Mouse (Mus musculus) ES-E14 (cell line): ENCODE results near the gene Commd3. TPM values are rescaled to one million over a fixed set of nuclear protein-coding genes. Genes with fewer than 3 reads are reported as not detected.

Source experiments
- DNase-seq: peaks from one replicate; pipeline ENCODE4 v3.0.0-alpha.2; 2013; ENCODE audit warnings: low read depth, low spot score
- H3K27ac ChIP-seq: 2 replicates; pipeline ENCODE4 v1.5.1; 2012; ENCODE audit warnings: low read depth, mild to moderate bottlenecking, low read length, moderate library complexity, mixed read lengths; ENCODE audit not compliant: poor library complexity, insufficient read depth, severe bottlenecking
- H3K36me3 ChIP-seq: 2 replicates; pipeline ENCODE4 v1.6.1; 2012; ENCODE audit warnings: mild to moderate bottlenecking, low read length, moderate library complexity, mixed read lengths; ENCODE audit not compliant: control insufficient read depth, poor library complexity, insufficient read depth, severe bottlenecking
- H3K4me1 ChIP-seq, 2 experiments: fragments of 150-350 bp in 1 of 2; sonication (generic) in 1 of 2; 2 replicates each; pipeline ENCODE4 v1.6.1; 2012; ENCODE audit warnings: low read length in 2 of 2, mild to moderate bottlenecking in 1 of 2, mixed read lengths in 1 of 2; ENCODE audit not compliant: control insufficient read depth in 2 of 2, insufficient read depth in 2 of 2, poor library complexity in 1 of 2
- H3K4me3 ChIP-seq, 2 experiments: fragments of 150-350 bp in 1 of 2; sonication (generic) in 1 of 2; 2 replicates each; pipeline ENCODE4 v1.5.1; 2012; ENCODE audit warnings: low read length in 2 of 2, low read depth in 1 of 2, mild to moderate bottlenecking in 1 of 2, mixed read lengths in 1 of 2; ENCODE audit not compliant: insufficient read depth in 1 of 2, poor library complexity in 1 of 2, severe bottlenecking in 1 of 2
- H3K9ac ChIP-seq: 2 replicates; pipeline ENCODE4 v1.6.1; 2012; ENCODE audit warnings: low read depth, mild to moderate bottlenecking, low read length, mixed read lengths; ENCODE audit not compliant: poor library complexity, insufficient read depth, severe bottlenecking
- H3K9me3 ChIP-seq: fragments of 150-350 bp; sonication (generic); 2 replicates; pipeline ENCODE4 v1.6.1; 2012; ENCODE audit warnings: low read depth, mild to moderate bottlenecking, low read length; ENCODE audit not compliant: control insufficient read depth, insufficient read depth
- CHD2 ChIP-seq: IDR thresholded peaks from 2 replicates; pipeline ENCODE4 v1.6.1; 2014; ENCODE audit warnings: mild to moderate bottlenecking, low read depth, low read length, inconsistent platforms
- HCFC1 ChIP-seq: IDR thresholded peaks from 2 replicates; pipeline ENCODE4 v1.6.1; 2012; ENCODE audit warnings: low read length, inconsistent platforms, borderline replicate concordance; ENCODE audit not compliant: insufficient read depth
- MAFK ChIP-seq: IDR thresholded peaks from 2 replicates; pipeline ENCODE4 v1.6.1; 2014; ENCODE audit warnings: mild to moderate bottlenecking, low read depth, low read length, inconsistent platforms; ENCODE audit not compliant: insufficient read depth
- ZC3H11A ChIP-seq: IDR thresholded peaks from 2 replicates; pipeline ENCODE4 v1.6.1; 2012; ENCODE audit warnings: low read depth, mild to moderate bottlenecking, inconsistent platforms, low read length, borderline replicate concordance
- ZNF384 ChIP-seq: IDR thresholded peaks from 2 replicates; pipeline ENCODE4 v1.6.1; 2012; ENCODE audit warnings: low read depth, low read length, inconsistent platforms
- in situ Hi-C, 2 experiments: fragments of 600-800 bp; cut with MboI; formaldehyde crosslinking; loops; one replicate each; pipeline ENCODE4 v1.15.1; 2025; ENCODE audit warnings: low sequenced_read_pairs in 2 of 2, inconsistent platforms in 1 of 2; ENCODE audit not compliant: unreplicated experiment in 2 of 2
- total RNA-seq: library from RNA; depleted of rRNA; stranded (reverse); fragments of 300-350 nt; gene quantifications from 2 replicates; pipeline ENCODE4 v1.2.3, GENCODE M21; 2012

Commd3 gene
- total RNA-seq, 1 experiment: 35.9 TPM

GRCm38 (mm10) chr2:18695163-18695562, 23.0 kb downstream of the Commd3 start:
- H3K9ac ChIP-seq: no peak overlapping the region
- no peak for DNase-seq
- H3K4me1 ChIP-seq: no peaks in the 10 kb centered on the region
- no peak overlapping the region for H3K4me3 ChIP-seq
- in situ Hi-C loops: loop anchor here in 1 of 2 experiments (10.0 kb wide), 1 partner anchor 750 kb away; the partner anchor contains the start of gene Ptf1a
- H3K27ac ChIP-seq: no peak overlapping the region
- TF ChIP-seq CHD2 (no peak), MAFK (no peak), HCFC1 (no peak), ZNF384 (no peak), ZC3H11A (no peak)
- H3K9me3 ChIP-seq: no peaks in the 10 kb centered on the region
- no peaks in the 10 kb centered on the region for H3K36me3 ChIP-seq

DNA sequence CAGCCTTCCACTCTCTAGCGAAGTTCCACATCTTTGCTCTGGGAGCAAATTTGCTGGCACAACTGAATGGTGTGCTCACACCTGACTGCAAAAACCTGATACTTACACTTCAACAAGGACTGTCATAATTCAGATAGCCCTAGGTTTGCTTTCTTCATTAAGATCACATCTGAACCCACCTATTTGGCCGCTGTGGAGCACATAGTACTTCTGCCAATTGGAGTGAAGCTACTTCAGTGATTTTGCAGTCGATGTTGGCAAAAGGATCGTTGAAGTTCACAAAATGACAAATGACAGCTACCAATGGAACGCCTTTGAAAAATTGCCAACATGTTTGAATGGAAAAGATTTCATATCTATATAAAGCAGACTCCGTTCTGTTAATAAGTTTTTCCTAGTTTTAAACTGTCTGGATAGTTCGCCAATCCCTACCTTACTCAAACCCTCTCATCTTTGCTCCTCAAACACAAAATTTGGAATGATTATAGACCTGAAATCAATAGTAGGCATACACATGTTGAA, 23.5 kb downstream of the Commd3 start:
- no peaks in the 10 kb centered on the region for H3K4me1 ChIP-seq
- H3K9ac ChIP-seq: no peak overlapping the region
- no peak overlapping the region for H3K4me3 ChIP-seq
- H3K9me3 ChIP-seq: no peaks in the 10 kb centered on the region
- H3K36me3 ChIP-seq: no peaks in the 10 kb centered on the region
- TF ChIP-seq HCFC1: no peak
- no peak for TF ChIP-seq ZNF384
- TF ChIP-seq CHD2: no peak
- TF ChIP-seq MAFK: no peak
- TF ChIP-seq ZC3H11A: no peak
- DNase-seq: no peak
- no peak overlapping the region for H3K27ac ChIP-seq
- in situ Hi-C loops: loop anchor here in 1 of 2 experiments (10.0 kb wide), 1 partner anchor 749 kb away; the partner anchor contains the start of gene Ptf1a

DNA sequence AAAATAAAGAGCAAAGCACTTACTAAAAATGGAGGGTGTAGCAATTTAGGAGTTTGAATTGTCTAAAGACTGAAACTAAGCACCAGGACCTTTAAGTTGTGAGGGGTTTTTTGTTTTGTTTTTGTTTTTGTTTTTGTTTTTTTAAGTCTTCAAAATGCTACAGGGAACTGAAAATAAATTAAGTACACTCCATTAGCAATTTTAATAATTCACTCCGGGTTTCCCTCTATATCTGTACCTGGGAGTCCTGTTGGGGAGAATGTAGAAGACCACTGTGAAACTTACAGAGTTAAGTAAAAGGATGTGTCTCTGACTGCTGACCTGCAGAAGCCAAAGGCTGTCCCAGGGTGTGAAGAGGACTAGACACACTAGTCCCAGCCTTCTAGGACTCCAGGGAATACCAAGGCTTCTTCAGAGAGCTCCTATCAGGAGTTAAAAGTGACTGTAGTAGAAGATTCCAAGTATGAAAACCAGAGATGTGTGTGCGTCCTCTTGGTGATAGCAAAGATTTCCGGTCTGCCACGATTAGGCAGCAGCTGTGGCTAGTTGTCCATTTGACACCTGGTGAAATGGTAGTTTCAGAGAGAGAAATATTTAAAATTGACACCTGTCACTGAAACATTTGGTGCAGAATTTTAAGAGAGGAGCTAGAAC, 25.5 kb downstream of the Commd3 start:
- no peak for TF ChIP-seq ZC3H11A
- TF ChIP-seq MAFK: no peak
- TF ChIP-seq ZNF384: no peak
- TF ChIP-seq HCFC1: no peak
- no peak for TF ChIP-seq CHD2
- no peaks in the 10 kb centered on the region for H3K36me3 ChIP-seq
- no peak overlapping the region for H3K4me3 ChIP-seq
- no peak for DNase-seq
- H3K9ac ChIP-seq: no peak overlapping the region
- H3K4me1 ChIP-seq: no peaks in the 10 kb centered on the region
- H3K9me3 ChIP-seq: no peaks in the 10 kb centered on the region
- in situ Hi-C loops: loop anchor here in 1 of 2 experiments (10.0 kb wide), 1 partner anchor 747 kb away; the partner anchor contains the start of gene Ptf1a
- H3K27ac ChIP-seq: no peak overlapping the region

- H3K9ac ChIP-seq: no peak overlapping the region
- TF ChIP-seq CHD2 (no peak), ZC3H11A (no peak), MAFK (no peak)
- no peaks in the 10 kb centered on the region for H3K4me1 ChIP-seq
- no peaks in the 10 kb centered on the region for H3K9me3 ChIP-seq
- peak overlapping the region; percentile 4 to 10; a peak in 2 of 4 replicates for H3K4me3 ChIP-seq
- DNase-seq: no peak
- H3K27ac ChIP-seq: no peak overlapping the region
- in situ Hi-C loops: loop anchor here in 1 of 2 experiments (10.0 kb wide), 1 partner anchor 746 kb away; the partner anchor contains the start of gene Ptf1a
- no peaks in the 10 kb centered on the region for H3K36me3 ChIP-seq
Observed at GRCm38 (mm10) chr2:18698663-18699385, 26.6 kb downstream of the Commd3 start.
